Mouse (Mus musculus): ENCODE measurements around the gene Vps8. TPM values are rescaled to one million over a fixed set of nuclear protein-coding genes. Genes with fewer than 3 reads are reported as not detected.

Vps8 gene
- total RNA-seq, 2 experiments from 2014 or later = 21.4 to 24.4 TPM

DNA sequence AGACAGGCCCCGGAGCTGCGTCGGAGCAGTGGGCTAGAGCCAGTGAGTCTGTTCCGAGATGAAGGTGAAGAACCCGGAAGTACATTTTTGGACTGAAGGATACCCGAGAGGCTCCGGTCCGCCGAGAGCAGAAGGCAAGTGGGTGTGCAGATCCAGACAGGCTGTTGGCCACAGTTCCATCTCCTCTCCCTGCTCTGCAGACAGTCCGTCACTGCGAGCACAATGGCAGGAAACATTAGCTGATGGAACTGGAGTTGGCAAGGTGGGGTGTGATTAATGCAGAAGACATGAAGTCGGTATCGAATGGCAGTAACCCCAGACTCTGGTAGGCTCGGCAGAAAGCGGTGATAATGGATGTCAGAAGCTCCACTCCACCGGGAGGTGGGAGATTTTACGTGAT is 20.9 kb upstream of the Vps8 start:
- no peak for DNase-seq (ENCODE audit: low spot score)
- intact Hi-C loops (cut with DNase I) = no loop called here

DNA sequence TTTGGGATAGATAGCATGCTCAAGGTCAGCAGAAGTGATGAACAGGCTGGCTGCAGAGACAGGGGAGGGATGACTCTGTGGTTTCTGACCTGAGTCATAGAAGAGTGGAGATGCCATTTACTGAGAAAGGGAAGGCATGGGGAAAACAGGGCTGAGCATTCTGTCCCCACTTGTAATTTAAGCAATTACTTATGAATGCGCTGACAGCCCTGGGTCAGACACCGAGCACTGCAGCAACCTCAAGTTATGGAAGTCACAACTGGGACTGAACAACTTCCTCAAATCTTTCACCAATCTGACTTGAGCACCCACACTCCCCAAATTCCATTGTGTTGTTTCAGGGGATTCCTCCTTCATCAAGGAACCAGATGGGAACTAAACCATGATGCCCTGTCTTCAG is 19.5 kb upstream of the Vps8 start:
- intact Hi-C loops (cut with DNase I) = no loop called here
- no peak for DNase-seq (ENCODE audit: low spot score)

DNA sequence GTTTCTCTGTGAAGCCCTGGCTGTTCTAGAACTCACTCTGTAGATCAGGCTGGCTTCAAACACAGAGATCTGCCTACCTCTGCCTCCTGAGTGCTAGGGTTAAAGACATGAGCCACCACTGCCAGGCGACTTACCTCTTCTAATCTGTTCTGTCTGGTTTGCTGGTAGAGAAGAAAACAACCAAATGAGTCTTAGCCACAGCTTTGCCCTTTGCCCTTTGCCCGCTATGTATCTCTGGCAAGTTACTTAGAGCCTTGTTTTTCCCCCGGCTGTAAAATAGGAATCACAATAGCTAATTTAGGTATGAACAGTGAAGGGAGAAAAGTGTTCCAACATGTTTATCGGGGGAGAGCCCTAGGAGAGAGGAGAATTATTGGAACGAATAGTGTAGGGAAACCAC is 18.3 kb upstream of the Vps8 start:
- no peak for DNase-seq (ENCODE audit: low spot score)
- intact Hi-C loops (cut with DNase I) = no loop called here

- intact Hi-C loops (cut with DNase I) = no loop called here
Observed at GRCm38 (mm10) chr16:21405224-21405969, 17.5 kb upstream of the Vps8 start.

DNA sequence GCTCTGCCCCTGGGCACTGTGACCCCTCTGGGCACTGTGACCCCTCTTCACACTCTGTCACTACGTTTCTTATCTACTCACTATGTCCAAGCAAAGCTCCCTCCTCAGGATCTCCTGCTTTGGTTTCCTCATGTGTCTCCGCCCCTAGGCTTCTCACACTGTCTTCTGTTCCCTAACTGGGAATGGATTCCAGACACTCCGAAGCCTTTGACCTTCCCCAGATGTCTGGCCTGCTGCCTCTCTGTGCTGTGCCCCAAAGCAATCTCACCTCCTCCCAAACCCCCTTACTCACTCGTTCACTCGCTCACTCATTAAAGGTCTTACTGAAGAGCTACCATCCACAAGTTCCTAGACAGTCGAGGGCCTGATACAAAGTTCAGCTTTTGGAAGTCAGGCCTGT is 16.8 kb upstream of the Vps8 start:
- no peak for DNase-seq (ENCODE audit: low spot score)
- intact Hi-C loops (cut with DNase I) = no loop called here

More at GRCm38 (mm10) chr16:21405224-21405969, 17.5 kb upstream of the Vps8 start:
- DNase-seq (ENCODE audit: low spot score) = no peak

DNA sequence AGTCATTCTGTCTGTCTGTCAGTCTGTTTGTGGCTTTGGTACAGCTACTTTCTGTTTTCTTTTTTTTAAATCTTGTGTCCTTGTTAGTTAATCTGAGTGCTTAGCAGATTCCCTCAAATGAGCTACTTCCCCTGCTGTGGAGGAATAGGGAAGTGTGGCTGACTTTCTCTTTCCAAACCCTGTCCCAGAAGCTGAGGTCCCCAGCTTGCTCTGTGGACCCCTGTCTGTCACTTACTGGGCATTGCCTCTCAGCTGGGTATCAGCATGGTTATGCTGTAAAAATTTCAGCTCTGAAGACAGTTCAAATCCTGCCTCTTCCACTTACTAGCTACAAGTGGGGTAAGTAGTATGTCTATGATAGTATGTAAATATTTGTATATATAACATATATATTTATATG is 11.1 kb upstream of the Vps8 start:
- no peak for DNase-seq (ENCODE audit: low spot score)
- intact Hi-C loops (cut with DNase I) = no loop called here

- intact Hi-C loops (cut with DNase I) = loop anchor here (1.0 kb wide), 1 partner anchor 208 kb away; the partner anchor contains the start of gene Ephb3
- DNase-seq (ENCODE audit: low spot score) = no peak
Observed at GRCm38 (mm10) chr16:21412593-21413047, 10.3 kb upstream of the Vps8 start.

DNA sequence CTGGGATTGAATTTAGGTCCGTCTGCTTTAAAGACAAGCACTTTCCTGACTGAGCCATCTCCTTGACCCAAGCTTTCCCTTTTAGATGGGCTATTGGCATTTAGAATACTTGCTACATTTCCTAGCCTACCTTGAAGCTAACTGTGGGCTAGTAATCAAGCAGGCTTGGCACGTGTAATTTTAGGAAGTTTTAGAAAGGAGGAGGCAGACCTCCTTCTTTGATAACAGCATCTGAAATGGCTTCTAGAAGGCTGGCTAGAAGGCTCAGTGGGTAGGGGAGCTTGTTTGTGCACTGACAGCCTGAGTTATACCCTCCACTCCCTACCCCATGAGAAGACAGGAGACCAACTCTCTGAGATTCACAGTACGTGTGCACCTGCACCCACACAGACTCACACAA is 9.1 kb upstream of the Vps8 start:
- intact Hi-C loops (cut with DNase I) = loop anchor here (1.0 kb wide), 1 partner anchor 210 kb away; the partner anchor contains the start of gene Ephb3
- no peak for DNase-seq (ENCODE audit: low spot score)

GRCm38 (mm10) chr16:21415128-21415527 is 7.8 kb upstream of the Vps8 start:
- DNase-seq (ENCODE audit: low spot score) = no peak
- intact Hi-C loops (cut with DNase I) = no loop called here

DNA sequence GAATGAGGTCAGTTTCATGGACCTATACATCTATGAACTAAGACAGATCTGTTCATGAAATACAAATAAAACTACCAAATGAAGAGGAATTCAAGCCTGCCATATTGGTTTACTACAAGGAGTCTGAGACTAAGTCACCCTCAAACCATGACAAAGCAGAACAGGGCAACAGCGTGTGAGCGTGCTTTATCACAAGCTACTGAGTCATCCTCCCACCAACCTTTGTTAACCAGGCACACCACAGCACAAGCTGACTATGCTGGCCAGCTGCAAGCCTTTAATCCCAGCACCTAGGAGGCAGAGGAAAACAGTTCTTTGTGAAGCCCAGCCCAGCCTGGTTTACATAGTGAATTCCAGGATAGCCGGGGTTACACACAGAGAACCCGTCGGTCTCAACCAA is 4.9 kb upstream of the Vps8 start:
- DNase-seq (ENCODE audit: low spot score) = no peak
- intact Hi-C loops (cut with DNase I) = no loop called here

DNA sequence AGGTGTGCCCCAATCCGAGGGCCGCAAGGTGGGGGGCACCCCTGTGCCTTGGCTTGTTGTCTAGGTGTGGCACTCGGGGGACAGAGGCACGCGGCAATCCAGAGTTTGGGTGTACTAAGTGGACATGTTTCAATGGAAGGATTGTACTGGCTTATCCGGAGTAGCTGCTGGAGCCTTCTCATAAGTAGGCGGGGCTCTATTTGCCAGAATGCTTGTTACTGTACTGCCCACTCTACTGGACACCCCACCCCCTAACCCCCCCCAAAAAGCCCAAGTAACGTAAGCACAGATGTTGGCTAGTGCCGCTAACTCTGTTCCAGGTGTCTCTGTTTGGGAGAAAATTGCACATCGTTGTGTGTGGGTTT is 610 bp downstream of the Vps8 start:
- intact Hi-C loops (cut with DNase I) = no loop called here
- DNase-seq (ENCODE audit: low spot score) = no peak

DNA sequence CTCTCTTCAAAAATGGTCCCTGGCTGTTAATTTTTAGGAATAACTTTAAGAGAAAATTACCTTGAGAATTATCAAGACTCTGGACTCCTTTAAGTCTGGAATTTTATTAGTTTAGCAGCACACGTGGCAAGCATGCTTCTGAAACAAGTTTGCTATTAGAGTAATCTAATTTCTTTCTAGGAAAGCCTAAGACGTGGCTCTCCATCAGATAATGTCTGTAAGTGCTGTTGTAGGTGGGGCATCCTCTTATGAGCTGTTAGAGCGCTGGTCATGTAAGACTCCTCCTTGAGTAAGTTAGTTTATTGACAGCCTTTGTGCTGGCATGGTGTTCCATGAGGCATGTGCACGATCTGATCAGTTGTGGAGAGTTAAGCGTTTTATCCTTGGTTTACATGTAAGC is 5.2 kb downstream of the Vps8 start:
- DNase-seq (ENCODE audit: low spot score) = no peak
- intact Hi-C loops (cut with DNase I) = no loop called here

GRCm38 (mm10) chr16:21430377-21431060 is 7.6 kb downstream of the Vps8 start:
- intact Hi-C loops (cut with DNase I) = no loop called here
- no peak for DNase-seq (ENCODE audit: low spot score)

GRCm38 (mm10) chr16:21431614-21432013 is 8.7 kb downstream of the Vps8 start:
- DNase-seq (ENCODE audit: low spot score) = no peak
- intact Hi-C loops (cut with DNase I) = no loop called here

DNA sequence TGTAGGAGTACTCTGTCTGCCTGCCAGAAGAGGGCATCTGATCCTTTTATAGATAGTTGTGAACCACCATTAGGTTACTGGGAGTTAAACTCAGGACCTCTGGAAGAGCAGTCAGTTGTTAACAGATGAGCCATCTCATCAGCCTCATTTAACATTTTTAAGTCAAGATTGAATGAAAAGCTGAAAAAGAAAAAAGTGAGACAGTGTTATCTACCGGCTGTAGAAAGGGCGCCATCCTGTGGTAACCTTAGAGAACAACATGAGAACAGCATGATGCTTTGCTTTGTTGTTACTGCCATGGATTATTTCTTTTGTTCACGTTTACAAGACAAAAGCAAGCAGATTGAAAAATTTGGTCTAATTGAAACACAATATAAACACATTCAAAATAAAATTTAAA is 10.6 kb downstream of the Vps8 start:
- DNase-seq (ENCODE audit: low spot score) = no peak
- intact Hi-C loops (cut with DNase I) = no loop called here

- DNase-seq (ENCODE audit: low spot score) = no peak
- intact Hi-C loops (cut with DNase I) = no loop called here
Observed at GRCm38 (mm10) chr16:21441012-21441411, 18.1 kb downstream of the Vps8 start.

DNA sequence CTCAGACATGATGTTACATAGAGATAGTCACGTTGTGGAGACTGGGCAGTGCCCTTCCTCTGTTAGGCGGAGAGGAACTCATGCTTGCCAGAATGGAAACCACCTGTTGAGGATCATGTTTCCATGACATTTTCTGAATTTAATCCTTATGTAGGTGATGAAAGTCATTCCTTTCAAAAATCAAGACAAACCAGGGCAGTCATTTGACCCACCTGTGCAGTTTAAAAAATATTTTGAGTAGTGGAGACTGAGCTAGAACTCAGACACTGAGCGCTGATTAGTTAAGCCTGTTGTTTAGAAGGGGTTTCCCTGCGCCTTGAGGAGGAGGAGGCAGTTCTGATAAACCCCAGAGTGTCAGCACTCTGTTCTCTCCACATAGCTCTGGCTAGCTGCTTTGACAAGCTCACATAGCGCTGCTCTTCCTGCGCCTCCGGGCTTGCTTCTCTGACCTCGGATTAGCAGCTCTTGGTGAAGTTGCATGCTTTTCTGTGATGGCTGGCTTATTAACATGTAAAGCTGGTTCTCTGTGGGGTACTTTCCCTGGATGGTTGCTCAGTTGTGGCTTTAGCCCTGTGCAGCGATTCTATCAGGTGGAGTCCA is 22.2 kb downstream of the Vps8 start:
- DNase-seq (ENCODE audit: low spot score) = no peak
- intact Hi-C loops (cut with DNase I) = no loop called here

DNA sequence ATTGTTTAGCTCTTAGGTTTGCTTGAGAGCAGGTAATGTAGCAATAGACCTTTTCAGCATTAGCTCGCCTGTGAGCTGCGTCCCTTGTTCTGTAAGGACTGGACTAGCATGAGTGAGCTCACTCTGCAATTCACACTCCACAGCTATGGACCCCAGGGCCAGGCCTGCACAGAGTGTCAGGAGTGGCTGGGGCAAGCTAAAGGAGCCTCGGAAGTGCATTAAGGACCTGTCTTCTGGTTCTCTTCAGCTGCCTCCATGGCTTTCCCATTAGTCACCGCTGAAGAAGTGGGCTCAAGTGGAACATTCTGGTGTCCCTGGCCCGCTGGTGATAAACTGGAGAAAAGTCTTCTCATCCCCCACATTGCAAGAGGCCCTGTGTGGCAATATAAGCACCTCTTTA is 24.5 kb downstream of the Vps8 start:
- no peak for DNase-seq (ENCODE audit: low spot score)
- intact Hi-C loops (cut with DNase I) = no loop called here

- no peak for DNase-seq (ENCODE audit: low spot score)
- intact Hi-C loops (cut with DNase I) = no loop called here
Observed at GRCm38 (mm10) chr16:21448464-21448863, 25.5 kb downstream of the Vps8 start.

DNA sequence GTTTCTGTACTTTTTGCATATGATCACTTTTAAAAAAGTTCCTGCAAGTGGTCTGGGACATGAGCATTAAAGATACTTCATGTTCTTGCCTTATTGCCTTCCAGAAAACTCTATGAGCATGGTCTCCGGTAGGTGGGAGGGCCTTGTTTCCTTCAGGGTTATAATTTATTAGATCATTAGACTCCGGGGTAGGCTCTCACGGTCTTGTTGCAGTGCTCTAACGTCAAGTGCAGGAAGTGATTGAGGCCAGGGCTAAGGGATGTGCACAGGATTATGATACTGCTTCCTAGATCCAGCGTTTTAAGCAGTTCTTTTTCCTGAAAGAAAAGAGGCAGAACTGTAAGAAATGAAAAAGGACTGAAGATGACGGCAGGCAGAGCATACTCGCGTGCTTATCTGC is 27.0 kb downstream of the Vps8 start:
- DNase-seq (ENCODE audit: low spot score) = no peak
- intact Hi-C loops (cut with DNase I) = no loop called here

GRCm38 (mm10) chr16:21452569-21452968 is 29.7 kb downstream of the Vps8 start:
- intact Hi-C loops (cut with DNase I) = no loop called here
- DNase-seq (ENCODE audit: low spot score) = no peak

Measured in heart, postnatal 25 days (tissue).